Mouse (Mus musculus): ENCODE measurements around the gene Aatk.

DNA sequence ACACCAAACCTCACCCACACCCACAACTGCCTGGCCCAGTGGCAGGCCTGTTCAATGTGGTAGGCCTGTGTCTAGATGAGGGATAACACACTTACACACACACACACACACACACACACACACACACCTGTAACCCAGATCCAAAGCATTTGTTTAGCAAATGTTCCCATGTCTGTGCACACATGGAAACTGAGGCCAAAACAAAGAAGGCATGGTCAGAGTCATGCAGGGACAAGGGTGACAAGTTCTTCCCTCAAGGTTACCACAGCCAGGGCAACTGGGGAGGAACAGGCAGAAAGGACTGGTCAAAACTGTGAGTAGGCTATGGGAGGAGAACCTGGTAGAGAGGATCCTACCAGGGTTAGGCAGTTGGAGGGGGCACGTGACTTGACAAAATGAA lies 38.5 kb downstream of the Aatk start:
- no peak for TF ChIP-seq POLR2A (IDR thresholded peaks at IDR 0.05; ENCODE audit: borderline replicate concordance, extremely low read depth, insufficient read depth, insufficient read length, poor library complexity, severe bottlenecking)
- no peak for TF ChIP-seq CTCF (IDR thresholded peaks at IDR 0.05; ENCODE audit: borderline replicate concordance, extremely low read depth, insufficient read depth, insufficient read length)
